Mouse (Mus musculus): ENCODE data around the gene Elmo3.

The Elmo3 gene

GRCm38 (mm10) chr8:105323183-105323582 lies 17.8 kb downstream of the Elmo3 start:
- intact Hi-C loops (cut with DNase I), result no loop called here

DNA sequence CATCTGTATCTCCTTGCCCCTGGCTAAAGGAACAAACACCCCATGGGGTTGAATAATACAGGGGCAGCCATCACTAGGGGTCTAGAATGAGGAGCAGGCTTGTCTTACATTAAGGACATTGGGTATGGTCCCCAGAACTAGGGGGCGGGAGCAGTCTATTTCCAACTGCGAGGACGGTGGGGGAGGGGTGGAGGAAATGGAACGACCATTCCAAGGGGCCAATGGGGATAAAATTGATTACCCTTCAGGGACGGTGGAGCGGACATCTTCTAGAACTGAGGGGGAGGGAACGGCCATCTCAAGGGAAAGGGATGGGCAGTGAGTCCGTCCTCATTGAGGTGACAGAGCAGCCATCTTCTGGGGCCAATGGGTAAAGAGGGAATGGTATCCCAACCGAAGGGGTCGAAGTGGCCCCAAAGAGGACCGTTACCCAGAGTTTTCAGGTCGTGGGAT lies 20.3 kb downstream of the Elmo3 start:
- intact Hi-C loops (cut with DNase I), result no loop called here

DNA sequence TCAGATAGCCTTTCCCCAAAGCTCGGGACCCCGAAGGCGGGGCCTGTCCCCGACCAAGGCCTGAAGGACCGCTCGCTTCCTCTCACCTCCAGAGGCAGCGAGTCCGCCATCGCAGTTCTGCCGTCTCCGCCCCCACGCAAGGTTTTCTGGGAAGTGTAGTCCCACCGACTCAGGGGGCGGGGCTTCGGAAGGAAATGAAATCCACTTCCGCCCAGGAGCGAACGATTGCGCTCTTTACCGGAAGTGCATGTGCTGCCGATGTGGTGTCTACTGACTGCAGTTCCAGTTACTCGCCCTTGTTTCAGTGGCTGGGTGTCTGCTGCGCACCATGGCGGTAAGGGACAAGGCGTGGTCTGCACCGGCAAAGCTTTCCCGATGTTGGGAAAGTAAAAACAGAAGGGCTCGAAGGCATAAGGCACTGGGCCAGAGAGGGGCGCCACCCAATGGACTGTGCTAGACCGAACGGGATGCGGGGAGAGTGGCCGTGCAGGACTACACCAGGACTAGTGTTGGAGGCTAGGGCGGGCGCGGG lies 20.8 kb downstream of the Elmo3 start, which contains the start of the genes Lrrc29 and Tmem208:
TSS of gene Lrrc29 (minus strand) at position 138 of the 532 bp plus-strand sequence.
TSS of gene Tmem208 (plus strand) at position 214 of the 532 bp plus-strand sequence.
- intact Hi-C loops (cut with DNase I), result no loop called here

GRCm38 (mm10) chr8:105326968-105327367 lies 21.6 kb downstream of the Elmo3 start:
- intact Hi-C loops (cut with DNase I), result no loop called here

DNA sequence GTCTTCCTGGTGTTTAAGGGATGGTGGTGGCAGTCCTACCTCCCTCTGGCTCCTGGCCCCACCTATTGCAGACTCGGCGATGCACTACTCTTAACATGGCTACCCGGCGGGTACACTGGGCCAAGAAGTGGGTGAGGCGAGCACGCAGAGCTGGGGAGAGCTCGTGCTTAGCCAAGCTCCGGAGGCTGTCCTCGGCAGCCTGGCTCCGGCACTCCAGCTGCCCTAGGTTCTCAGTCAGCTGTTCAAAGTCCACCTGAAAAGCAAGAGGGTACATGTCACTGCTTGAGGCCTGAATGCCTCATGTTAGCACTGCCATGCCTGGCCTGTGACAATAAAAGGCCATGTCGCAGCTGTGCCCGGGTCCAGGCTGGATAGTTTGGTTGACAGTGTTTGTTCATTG lies 24.9 kb downstream of the Elmo3 start:
- intact Hi-C loops (cut with DNase I), result no loop called here

- intact Hi-C loops (cut with DNase I), result no loop called here
Measured at GRCm38 (mm10) chr8:105331469-105331868, 26.1 kb downstream of the Elmo3 start.

GRCm38 (mm10) chr8:105331931-105332330 lies 26.5 kb downstream of the Elmo3 start:
- intact Hi-C loops (cut with DNase I), result no loop called here

DNA sequence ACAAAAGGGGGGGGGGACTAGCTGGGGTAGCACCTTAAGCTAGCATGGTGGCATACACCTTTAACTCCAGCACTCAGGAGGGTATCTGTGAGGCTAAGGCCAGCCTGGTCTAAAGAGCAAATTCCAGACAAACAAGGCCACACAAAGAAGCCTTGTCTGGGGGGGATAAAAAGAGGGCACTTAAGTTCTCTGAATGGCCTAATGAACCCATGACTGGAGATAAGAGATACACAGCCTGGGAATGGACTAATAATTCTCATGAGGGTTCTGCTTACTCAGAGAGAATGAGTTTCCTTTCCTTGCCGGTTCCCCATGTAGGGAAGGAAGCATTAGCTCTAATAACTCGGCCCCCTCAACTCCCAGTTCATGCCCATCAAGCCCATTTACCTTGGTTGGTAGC lies 27.1 kb downstream of the Elmo3 start:
- intact Hi-C loops (cut with DNase I), result no loop called here

GRCm38 (mm10) chr8:105336373-105337130 lies 31.2 kb downstream of the Elmo3 start:
- intact Hi-C loops (cut with DNase I), result no loop called here

GRCm38 (mm10) chr8:105338992-105339391 lies 33.6 kb downstream of the Elmo3 start:
- intact Hi-C loops (cut with DNase I), result no loop called here

DNA sequence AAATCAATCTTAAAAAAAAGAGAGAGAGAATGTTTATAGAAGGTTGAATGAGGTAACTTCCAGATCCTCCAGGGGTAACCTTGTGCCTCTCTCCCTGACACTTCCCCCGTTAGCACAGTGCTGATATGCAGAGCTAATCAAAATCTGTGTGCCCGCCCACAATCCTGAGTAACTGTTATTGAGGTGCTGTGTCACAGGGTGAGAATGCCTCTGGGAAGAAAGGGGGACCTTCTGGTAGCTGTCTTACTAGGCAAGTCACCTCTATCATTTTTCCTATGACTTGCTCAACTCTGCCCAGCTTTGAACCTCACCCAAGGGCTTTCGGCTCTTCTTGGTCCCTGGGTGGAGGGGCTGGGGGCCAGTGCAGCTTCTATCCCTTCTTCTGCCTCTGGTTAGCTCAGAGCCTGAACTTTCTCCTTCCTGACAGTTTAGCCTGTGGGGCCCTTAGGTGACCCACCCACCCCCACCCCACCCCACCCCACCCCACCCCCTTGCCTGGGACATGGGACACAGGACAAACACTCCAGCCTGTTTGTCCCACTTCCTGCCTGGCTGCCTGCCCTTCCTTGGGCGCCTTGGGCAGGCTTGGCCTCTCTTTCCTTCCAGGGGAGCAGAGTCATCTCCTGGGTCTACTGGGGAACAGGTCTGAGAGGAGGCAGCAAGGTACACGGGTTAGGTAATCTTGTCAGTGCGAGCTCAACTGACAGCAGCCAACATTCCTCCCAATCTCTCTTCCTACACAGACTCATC lies 34.7 kb downstream of the Elmo3 start:
- intact Hi-C loops (cut with DNase I), result no loop called here

DNA sequence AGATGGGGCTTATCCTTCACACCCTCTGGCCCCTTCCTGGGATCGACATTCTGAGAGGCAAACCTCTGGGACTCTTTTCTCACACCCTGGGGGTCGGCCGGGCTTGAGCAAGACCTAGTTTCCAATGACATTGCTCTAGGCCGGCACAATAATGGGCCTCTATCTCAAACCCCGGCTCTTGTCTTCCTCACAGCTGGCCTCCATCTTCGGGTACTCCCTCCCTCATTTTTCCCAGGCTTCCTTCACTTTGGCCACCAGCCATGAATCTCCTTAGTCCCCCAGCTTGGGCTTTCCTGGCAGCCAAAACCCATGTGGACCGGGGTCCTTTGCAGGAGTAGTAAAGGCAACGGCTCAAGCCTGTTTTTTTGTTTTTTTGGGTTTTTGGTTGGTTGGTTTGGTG lies 36.0 kb downstream of the Elmo3 start:
- intact Hi-C loops (cut with DNase I), result no loop called here

DNA sequence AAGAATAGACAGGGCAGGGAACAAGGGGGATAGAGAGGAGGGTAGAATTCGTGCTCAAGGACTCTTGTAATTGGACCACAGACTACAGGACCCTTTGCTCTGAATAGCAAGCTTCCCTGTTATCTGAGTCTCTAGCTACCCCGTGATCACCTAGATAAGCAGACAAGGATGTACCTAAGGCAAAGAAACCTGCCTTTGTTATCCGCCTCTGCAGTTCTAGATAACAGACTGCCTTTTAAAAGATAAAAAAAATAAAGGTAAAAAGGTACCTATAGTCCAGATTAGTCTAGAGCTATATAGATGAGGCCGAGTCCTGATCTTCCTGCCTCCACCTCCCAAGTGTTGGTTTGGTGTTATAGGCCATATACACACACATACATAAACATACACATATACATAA lies 37.4 kb downstream of the Elmo3 start:
- intact Hi-C loops (cut with DNase I), result no loop called here

DNA sequence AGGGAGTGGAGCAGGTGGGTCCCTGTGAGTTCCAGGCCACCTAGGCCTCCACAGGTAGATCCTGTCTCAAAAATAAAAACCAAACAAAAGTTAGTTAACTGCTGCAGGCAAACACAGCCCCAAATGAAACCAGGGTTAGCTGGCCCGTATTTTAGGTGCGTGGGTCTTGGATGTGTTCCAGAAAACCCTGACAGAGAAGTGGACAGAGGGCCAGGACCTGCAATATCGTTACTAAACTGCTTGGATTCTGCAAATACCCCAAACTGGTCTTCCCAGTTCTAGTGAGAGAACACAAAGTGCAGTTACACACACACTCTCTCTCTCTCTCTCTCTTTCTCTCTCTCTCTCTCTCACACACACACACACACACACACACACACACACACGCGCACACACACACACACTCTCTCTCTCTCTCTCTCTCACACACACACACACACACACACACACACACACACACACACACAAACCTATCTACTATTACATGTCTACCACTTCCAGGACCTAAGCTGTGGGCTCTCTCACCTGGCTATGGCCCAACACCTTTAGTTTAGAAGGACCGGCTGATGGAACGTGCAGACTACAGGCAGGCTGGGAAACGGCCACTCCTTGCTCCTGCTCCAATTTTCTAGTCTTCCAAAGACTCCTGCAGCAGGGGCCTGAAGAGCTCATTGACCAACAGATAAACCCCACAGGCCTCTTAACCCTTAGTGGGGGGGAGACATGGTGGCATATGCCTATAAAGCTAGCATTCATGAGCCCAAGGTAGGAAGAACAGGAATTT lies 38.6 kb downstream of the Elmo3 start:
- intact Hi-C loops (cut with DNase I), result no loop called here

GRCm38 (mm10) chr8:105345061-105345975 lies 39.9 kb downstream of the Elmo3 start:
- intact Hi-C loops (cut with DNase I), result no loop called here

GRCm38 (mm10) chr8:105346611-105347427 lies 41.4 kb downstream of the Elmo3 start:
- intact Hi-C loops (cut with DNase I), result no loop called here

DNA sequence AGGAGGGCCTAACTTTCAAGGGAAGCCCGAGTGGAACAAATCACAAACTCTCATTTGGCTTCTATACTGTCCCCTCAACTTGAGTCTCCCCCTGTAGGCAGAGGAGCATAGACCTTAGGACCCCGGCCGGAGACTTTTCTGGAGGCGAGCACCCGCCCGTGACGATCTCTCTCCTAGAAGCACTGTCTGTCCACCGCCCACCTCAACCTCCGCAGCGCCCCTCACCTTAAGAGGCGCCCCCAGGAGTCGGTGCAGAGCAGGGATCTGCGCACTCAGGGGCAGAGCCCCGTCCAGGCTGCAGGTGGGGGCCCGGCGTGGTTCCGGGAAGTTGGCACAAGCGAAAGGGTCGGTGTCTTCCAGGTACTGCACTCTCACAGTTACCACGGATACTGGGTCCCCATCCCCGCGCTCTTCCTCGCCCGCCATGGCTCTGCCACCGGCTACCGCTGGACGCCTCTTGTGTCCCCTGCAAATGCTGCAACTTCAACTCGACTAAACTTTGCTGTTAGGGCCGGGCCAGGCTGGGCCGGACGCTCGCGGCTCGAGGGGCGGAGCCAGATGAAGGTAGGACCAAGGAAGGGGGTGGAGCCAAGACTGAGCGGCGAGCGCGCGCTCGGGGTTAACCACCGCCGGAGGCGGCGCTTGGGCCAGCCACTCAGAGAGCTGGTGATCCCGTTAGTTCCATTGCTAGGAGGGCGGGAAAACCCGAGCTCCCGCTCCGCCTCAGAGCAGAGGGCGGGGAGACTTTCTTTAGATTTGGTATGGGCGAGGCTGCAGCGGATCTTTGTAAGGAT lies 42.2 kb downstream of the Elmo3 start, which contains the start of gene Fhod1:
TSS of gene Fhod1 (minus strand) at position 526 of the 794 bp plus-strand sequence.
- intact Hi-C loops (cut with DNase I), result no loop called here

DNA sequence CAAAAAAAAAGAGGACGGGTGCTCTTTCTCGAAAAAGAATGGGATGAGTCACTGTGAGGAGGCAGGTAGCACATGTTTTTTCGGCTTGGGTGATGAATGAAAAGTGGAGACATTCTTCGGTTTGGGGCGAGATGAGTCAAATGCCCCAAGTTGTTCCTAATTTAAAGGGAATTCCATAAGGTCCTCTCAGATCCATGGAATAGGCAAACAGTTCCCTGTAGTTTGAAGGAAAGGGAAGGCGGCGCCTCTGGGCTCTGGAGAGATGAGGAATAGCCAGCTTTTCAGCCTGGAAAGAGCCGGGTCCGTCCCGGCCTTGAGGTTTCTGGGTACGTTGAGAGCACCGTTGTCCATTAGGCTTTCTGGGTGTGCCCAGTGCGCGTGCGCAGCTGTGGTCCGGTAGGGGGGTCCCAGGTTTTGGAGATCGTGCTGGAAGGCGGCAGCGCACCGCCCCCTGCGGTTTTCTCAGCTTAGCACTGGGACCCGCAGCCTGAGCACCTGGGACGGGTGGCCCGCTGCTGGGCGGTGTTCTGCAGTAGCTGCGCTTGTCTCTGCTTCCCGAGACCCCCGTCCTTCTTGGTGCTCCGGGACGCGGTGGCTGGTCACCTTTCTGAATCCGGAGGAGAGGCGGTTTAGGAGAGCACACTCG lies 43.2 kb downstream of the Elmo3 start, which contains the start of gene Slc9a5:
TSS of gene Slc9a5 (plus strand) at position 394 of the 646 bp plus-strand sequence.
- intact Hi-C loops (cut with DNase I), result no loop called here
